Mouse (Mus musculus): Measurements from ENCODE around the gene Gm49380.

The Gm49380 gene

GRCm38 (mm10) chr9:44113105-44113789, at the start of gene Gm49380, which contains the start of gene Rnf26:
Gene Gm49380, minus strand, starts transcription at chr9:44113500.
Gene Rnf26, minus strand, starts transcription at chr9:44113517.
- DNase-seq (ENCODE audit: low read depth), result peak; percentile 97

GRCm38 (mm10) chr9:44159886-44160285, 46.6 kb upstream of the Gm49380 start:
- no peak for DNase-seq (ENCODE audit: low read depth)

- DNase-seq (ENCODE audit: low read depth), result peak; percentile 59
Observed at GRCm38 (mm10) chr9:44147290-44147689, 34.0 kb upstream of the Gm49380 start.

- DNase-seq (ENCODE audit: low read depth), result no peak
Observed at GRCm38 (mm10) chr9:44144718-44145060, 31.4 kb upstream of the Gm49380 start.

GRCm38 (mm10) chr9:44144023-44144717, 30.9 kb upstream of the Gm49380 start:
- DNase-seq (ENCODE audit: low read depth), result peak; percentile 25

GRCm38 (mm10) chr9:44143421-44143820, 30.1 kb upstream of the Gm49380 start:
- DNase-seq (ENCODE audit: low read depth), result no peak

GRCm38 (mm10) chr9:44141951-44142350, 28.7 kb upstream of the Gm49380 start:
- no peak for DNase-seq (ENCODE audit: low read depth)

GRCm38 (mm10) chr9:44137846-44138245, 24.5 kb upstream of the Gm49380 start:
- no peak for DNase-seq (ENCODE audit: low read depth)

GRCm38 (mm10) chr9:44135731-44136411, 22.6 kb upstream of the Gm49380 start:
- DNase-seq (ENCODE audit: low read depth), result no peak

- DNase-seq (ENCODE audit: low read depth), result peak; percentile 39
Observed at GRCm38 (mm10) chr9:44134851-44135730, 21.8 kb upstream of the Gm49380 start.

- DNase-seq (ENCODE audit: low read depth), result peak; percentile 53
Observed at GRCm38 (mm10) chr9:44134101-44134850, 21.0 kb upstream of the Gm49380 start, which contains the start of gene Mcam. Gene Mcam, plus strand, starts transcription at chr9:44134469.

- no peak for DNase-seq (ENCODE audit: low read depth)
Observed at GRCm38 (mm10) chr9:44133287-44133686, 20.0 kb upstream of the Gm49380 start.

GRCm38 (mm10) chr9:44132200-44132599, 18.9 kb upstream of the Gm49380 start:
- DNase-seq (ENCODE audit: low read depth), result no peak

GRCm38 (mm10) chr9:44131276-44131590, 17.9 kb upstream of the Gm49380 start:
- no peak for DNase-seq (ENCODE audit: low read depth)

- no peak for DNase-seq (ENCODE audit: low read depth)
Observed at GRCm38 (mm10) chr9:44130581-44131275, 17.4 kb upstream of the Gm49380 start.

- DNase-seq (ENCODE audit: low read depth), result peak; percentile 62
Observed at GRCm38 (mm10) chr9:44130034-44130433, 16.7 kb upstream of the Gm49380 start.

GRCm38 (mm10) chr9:44129633-44130032, 16.3 kb upstream of the Gm49380 start:
- DNase-seq (ENCODE audit: low read depth), result no peak

- DNase-seq (ENCODE audit: low read depth), result no peak
Observed at GRCm38 (mm10) chr9:44127351-44127801, 14.1 kb upstream of the Gm49380 start.

- no peak for DNase-seq (ENCODE audit: low read depth)
Observed at GRCm38 (mm10) chr9:44126746-44127145, 13.4 kb upstream of the Gm49380 start.

- DNase-seq (ENCODE audit: low read depth), result peak; percentile 93
Observed at GRCm38 (mm10) chr9:44125546-44126428, 12.5 kb upstream of the Gm49380 start.

Data from NIH3T3 (cell line).